Mouse (Mus musculus) cerebellum, adult 8-10 months (tissue): Measurements from ENCODE around the gene Cstf3.

Experiments used
- DNase-seq: peaks from one replicate; pipeline ENCODE4 v3.0.0; 2022

Cstf3 gene

GRCm38 (mm10) chr2:104714254-104714691 is 124.0 kb downstream of the Cstf3 start:
- peak; percentile 67 for DNase-seq
